Mouse (Mus musculus) CH12.LX (cell line): ENCODE results near the gene Tmem170. TPM values are rescaled to one million over a fixed set of nuclear protein-coding genes. Genes with fewer than 3 reads are reported as not detected.

Experiments
- DNase-seq: peaks from one replicate; pipeline ENCODE4 v3.0.0-alpha.2; 2013; ENCODE audit errors: extremely low read depth
- H3K27ac ChIP-seq: 2 replicates; pipeline ENCODE4 v1.5.1; 2012; ENCODE audit warnings: low read depth, mild to moderate bottlenecking, control low read depth, moderate library complexity; ENCODE audit not compliant: insufficient read depth
- H3K27me3 ChIP-seq: replicated peaks from 2 replicates; pipeline ENCODE3; 2012; ENCODE audit warnings: inconsistent platforms
- H3K36me3 ChIP-seq, 2 experiments: replicated peaks in 1 of 2; 2 replicates each; pipeline versions ENCODE3 to v1.6.1; 2012; ENCODE audit warnings: inconsistent platforms in 1 of 2, low read length in 1 of 2, mild to moderate bottlenecking in 1 of 2, mixed read lengths in 1 of 2, moderate library complexity in 1 of 2; ENCODE audit not compliant: control insufficient read depth in 1 of 2, insufficient read depth in 1 of 2
- H3K4me1 ChIP-seq, 2 experiments: 2 replicates each; pipeline ENCODE4 v1.6.1; 2012; ENCODE audit warnings: inconsistent platforms in 1 of 2, moderate library complexity in 1 of 2; ENCODE audit not compliant: insufficient read depth in 2 of 2, control insufficient read depth in 1 of 2
- H3K4me2 ChIP-seq: 2 replicates; pipeline ENCODE4 v1.6.1; 2012; ENCODE audit warnings: low read depth, mild to moderate bottlenecking, control low read depth; ENCODE audit not compliant: poor library complexity, insufficient read depth, severe bottlenecking
- H3K4me3 ChIP-seq, 3 experiments: fragments of 150-350 bp in 1 of 3; sonication (generic) in 1 of 3; replicated peaks in 1 of 3; 2 replicates each; pipeline versions ENCODE3 to v1.5.1; 2011 to 2012; ENCODE audit warnings: low read depth in 2 of 3, low read length in 2 of 3, mild to moderate bottlenecking in 2 of 3, moderate library complexity in 2 of 3, control low read depth in 1 of 3, improper control_type of control experiment in 1 of 3, inconsistent platforms in 1 of 3, mixed read lengths in 1 of 3; ENCODE audit not compliant: poor library complexity in 1 of 3
- H3K79me2 ChIP-seq: replicated peaks from 2 replicates; pipeline ENCODE4 v1.6.1; 2012; ENCODE audit warnings: mild to moderate bottlenecking, moderate library complexity; ENCODE audit not compliant: control insufficient read depth, poor library complexity, insufficient read depth, severe bottlenecking; ENCODE audit errors: extremely low read depth
- H3K9ac ChIP-seq: 2 replicates; pipeline ENCODE4 v1.6.1; 2012; ENCODE audit warnings: low read depth, mild to moderate bottlenecking, control low read depth, moderate library complexity; ENCODE audit not compliant: insufficient read depth
- H3K9me3 ChIP-seq: replicated peaks from 2 replicates; pipeline ENCODE3; 2012; ENCODE audit warnings: low read length, inconsistent platforms, mixed read lengths
- BHLHE40 ChIP-seq: IDR thresholded peaks from 2 replicates; pipeline ENCODE4 v1.6.1; 2011; ENCODE audit warnings: mild to moderate bottlenecking, low read depth, low read length, improper control_type of control experiment
- CHD1 ChIP-seq: IDR thresholded peaks from 2 replicates; pipeline ENCODE4 v1.6.1; 2012; ENCODE audit warnings: low read depth, low read length, improper control_type of control experiment, inconsistent platforms
- CTCF ChIP-seq, 2 experiments: IDR thresholded peaks in 1 of 2; conservative IDR thresholded peaks in 1 of 2; 2 replicates each; pipeline ENCODE4 v1.5.1; 2011 to 2012; ENCODE audit warnings: low read depth in 2 of 2, low read length in 2 of 2, improper control_type of control experiment in 1 of 2, inconsistent platforms in 1 of 2, mild to moderate bottlenecking in 1 of 2, moderate library complexity in 1 of 2
- E2F4 ChIP-seq: IDR thresholded peaks from 2 replicates; pipeline ENCODE4 v1.6.1; 2011; ENCODE audit warnings: low read depth, low read length, improper control_type of control experiment; ENCODE audit not compliant: insufficient replicate concordance
- IRF4 ChIP-seq: IDR thresholded peaks from 2 replicates; pipeline ENCODE4 v1.6.1; 2014; ENCODE audit warnings: low read depth, mild to moderate bottlenecking, inconsistent platforms, low read length, improper control_type of control experiment
- JUN ChIP-seq: IDR thresholded peaks from 2 replicates; pipeline ENCODE4 v1.6.1; 2011; ENCODE audit warnings: low read depth, mild to moderate bottlenecking, low read length, improper control_type of control experiment, moderate library complexity; ENCODE audit not compliant: insufficient read depth
- KAT2A ChIP-seq: IDR thresholded peaks from 2 replicates; pipeline ENCODE4 v1.6.1; 2012; ENCODE audit warnings: low read length, improper control_type of control experiment, inconsistent platforms; ENCODE audit not compliant: insufficient replicate concordance
- MAX ChIP-seq: IDR thresholded peaks from 2 replicates; pipeline ENCODE4 v1.6.1; 2011; ENCODE audit warnings: low read length, improper control_type of control experiment
- MEF2A ChIP-seq: IDR thresholded peaks from 2 replicates; pipeline ENCODE4 v1.6.1; 2014; ENCODE audit warnings: low read depth, mild to moderate bottlenecking, inconsistent platforms, low read length, improper control_type of control experiment, borderline replicate concordance
- MXI1 ChIP-seq: IDR thresholded peaks from 2 replicates; pipeline ENCODE4 v1.6.1; 2011; ENCODE audit warnings: mild to moderate bottlenecking, low read depth, low read length, improper control_type of control experiment
- NELFE ChIP-seq: IDR thresholded peaks from 2 replicates; pipeline ENCODE4 v1.6.1; 2011; ENCODE audit warnings: low read depth, low read length, improper control_type of control experiment
- POLR2AphosphoS2 ChIP-seq: IDR thresholded peaks from 2 replicates; pipeline ENCODE4 v1.6.1; 2011; ENCODE audit warnings: low read depth, low read length, improper control_type of control experiment
- RAD21 ChIP-seq: IDR thresholded peaks from 2 replicates; pipeline ENCODE4 v1.6.1; 2011; ENCODE audit warnings: low read depth, mild to moderate bottlenecking, low read length, improper control_type of control experiment, moderate library complexity
- SIN3A ChIP-seq: IDR thresholded peaks from 2 replicates; pipeline ENCODE4 v1.6.1; 2012; ENCODE audit warnings: low read length, improper control_type of control experiment, inconsistent platforms
- TCF12 ChIP-seq: IDR thresholded peaks from 2 replicates; pipeline ENCODE4 v1.6.1; 2014; ENCODE audit warnings: low read depth, mild to moderate bottlenecking, inconsistent platforms, low read length, improper control_type of control experiment
- USF1 ChIP-seq: IDR thresholded peaks from 2 replicates; pipeline ENCODE4 v1.6.1; 2014; ENCODE audit warnings: low read depth, mild to moderate bottlenecking, inconsistent platforms, low read length, improper control_type of control experiment
- ZMIZ1 ChIP-seq: IDR thresholded peaks from 2 replicates; pipeline ENCODE4 v1.6.1; 2012; ENCODE audit warnings: low read depth, mild to moderate bottlenecking, inconsistent platforms, low read length, improper control_type of control experiment
- ZNF384 ChIP-seq: IDR thresholded peaks from 2 replicates; pipeline ENCODE4 v1.6.1; 2012; ENCODE audit warnings: low read depth, low read length, improper control_type of control experiment, inconsistent platforms
- dilution Hi-C: fragments of 300-500 bp; cut with MboI; formaldehyde crosslinking; loops from 2 replicates; pipeline ENCODE4 v1.14.3; 2020; ENCODE audit warnings: low sequenced_read_pairs; ENCODE audit not compliant: extremely low pct_unique_long_range_greater_than_20kb, extremely low pct_ligation_motif_present
- in situ Hi-C: fragments of 300-500 bp; cut with MboI; formaldehyde crosslinking; loops from 3 replicates; pipeline ENCODE4 v1.14.3; 2019; ENCODE audit warnings: low sequenced_read_pairs, low pct_ligation_motif_present, low pct_unique_long_range_greater_than_20kb, mixed read lengths
- polyA plus RNA-seq: library from polyadenylated mRNA; unstranded; fragments of >175 nt; gene quantifications from 2 replicates; pipeline ENCODE4 v1.2.1, GENCODE M21; 2012; ENCODE audit warnings: low read depth; ENCODE audit not compliant: insufficient read length
- total RNA-seq, 2 experiments: library from RNA; depleted of rRNA; stranded (reverse); fragments of 300-350 nt in 1 of 2; fragments of >200 nt in 1 of 2; gene quantifications; 2 replicates each; pipeline ENCODE4 v1.2.3; 2012 to 2014

Gene Tmem170
- total and polyA plus RNA-seq, 3 experiments = 1.6 to 2.5 (median 2.4) TPM

DNA sequence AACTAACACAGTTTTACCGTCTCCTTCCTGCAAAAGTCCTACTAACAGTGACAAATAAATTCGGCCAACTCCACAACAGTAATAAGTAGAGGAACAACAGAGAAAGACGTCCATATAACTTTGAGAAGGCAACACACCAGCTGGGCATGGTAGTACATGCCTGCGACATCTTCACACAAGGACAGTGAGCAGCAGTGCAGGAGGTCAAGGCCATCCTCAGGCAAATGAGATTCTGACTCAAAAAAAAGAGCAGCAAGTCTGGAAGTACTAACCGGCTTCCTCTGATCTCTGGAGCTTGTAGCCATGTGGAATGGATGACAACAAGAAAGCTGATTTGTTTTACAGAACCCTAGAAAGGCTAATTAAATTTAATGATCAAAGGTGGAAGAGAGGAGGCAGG lies 43.6 kb downstream of the Tmem170 start:
- Histone ChIP-seq H3K79me2 (no peaks in the 10 kb centered on the region), H3K27ac (no peak overlapping the region), H3K9ac (no peak overlapping the region), H3K36me3 (peaks cover 40 to 92% of the 10 kb centered on the region in 2 experiments), H3K4me3 (no peak overlapping the region), H3K27me3 (no peaks in the 10 kb centered on the region), H3K4me1 (no peaks in the 10 kb centered on the region), H3K4me2 (no peak overlapping the region), H3K9me3 (no peaks in the 10 kb centered on the region)
- DNase-seq = no peak
- in situ Hi-C loops (loop anchor here (10.0 kb wide), 2 partner anchors 98 to 128 kb away; no protein-coding TSS in a partner anchor), dilution Hi-C loops (no loop called here)
- TF ChIP-seq KAT2A (no peak), JUN (no peak), CHD1 (no peak), CTCF (conservative IDR thresholded peaks at IDR 0.05 in 1 of 2, IDR thresholded peaks at IDR 0.05 in 1 of 2; ENCODE audit: low read depth in 2 of 2, low read length in 2 of 2) (no peak), ZNF384 (no peak), POLR2AphosphoS2 (no peak), SIN3A (no peak), ZMIZ1 (no peak)

DNA sequence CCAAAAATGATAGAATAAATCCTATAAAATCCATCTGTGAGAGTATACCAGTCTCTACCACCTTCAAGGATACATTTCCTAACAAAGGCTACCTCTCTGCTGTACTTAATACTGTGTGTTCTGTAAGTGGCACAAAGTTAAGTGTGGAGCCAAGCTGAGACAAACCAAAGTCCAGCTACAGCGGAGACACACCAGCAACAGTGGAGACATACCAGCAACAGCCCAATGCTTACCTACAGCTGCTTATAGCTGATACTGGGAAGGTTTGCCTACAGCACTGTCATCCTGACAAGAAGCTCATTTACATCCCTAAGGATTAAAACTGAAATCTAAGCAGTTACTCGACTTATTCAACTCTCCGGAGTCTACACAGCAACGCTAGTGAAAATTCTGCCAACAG lies 44.6 kb downstream of the Tmem170 start:
- H3K27ac ChIP-seq = no peak overlapping the region
- H3K4me3 ChIP-seq = no peak overlapping the region
- H3K79me2 ChIP-seq = no peaks in the 10 kb centered on the region
- TF ChIP-seq E2F4 (no peak), POLR2AphosphoS2 (no peak), MXI1 (no peak), SIN3A (no peak), TCF12 (no peak), ZMIZ1 (no peak), USF1 (no peak), JUN (no peak), IRF4 (no peak), NELFE (no peak), RAD21 (no peak), KAT2A (no peak), BHLHE40 (no peak), MAX (no peak), MEF2A (no peak), CHD1 (no peak)
- H3K9ac ChIP-seq = no peak overlapping the region
- H3K27me3 ChIP-seq = no peaks in the 10 kb centered on the region
- no peak overlapping the region for H3K4me2 ChIP-seq
- dilution Hi-C loops = no loop called here
- in situ Hi-C loops = loop anchor here (10.0 kb wide), 2 partner anchors 97 to 127 kb away; no protein-coding TSS in a partner anchor
- H3K36me3 ChIP-seq = peaks cover 32 to 89% of the 10 kb centered on the region in 2 experiments
- no peaks in the 10 kb centered on the region for H3K9me3 ChIP-seq
- DNase-seq = no peak
- H3K4me1 ChIP-seq = no peaks in the 10 kb centered on the region
